Mouse (Mus musculus): ENCODE data around the gene Hist1h2ac. TPM values are rescaled to one million over a fixed set of nuclear protein-coding genes. Genes with fewer than 3 reads are reported as not detected.

The Hist1h2ac gene
- polyA plus RNA-seq (2017; shearing (Covaris generic)) = 0.23 TPM

GRCm38 (mm10) chr13:23683755-23684281 lies at the start of gene Hist1h2ac, which contains the start of gene Hist1h2bc:
TSS of gene Hist1h2ac (minus strand) at chr13:23683948.
TSS of gene Hist1h2bc (plus strand) at chr13:23684199.

GRCm38 (mm10) chr13:23710374-23711089 lies 26.8 kb upstream of the Hist1h2ac start, which contains the start of gene Hfe:
TSS of gene Hfe (minus strand) at chr13:23710854.

GRCm38 (mm10) chr13:23698300-23698693 lies 14.5 kb upstream of the Hist1h2ac start, which contains the start of gene Hist1h4c:
TSS of gene Hist1h4c (minus strand) at chr13:23698454.

GRCm38 (mm10) chr13:23695514-23695913 lies 11.8 kb upstream of the Hist1h2ac start, which contains the start of gene Hist1h1t:
TSS of gene Hist1h1t (plus strand) at chr13:23695814.

Other genes with a start within 250 kb of the Hist1h2ac start
- not detected for gene Btn1a1, start 218.0 kb downstream of the Hist1h2ac start, polyA plus RNA-seq (2017; shearing (Covaris generic))
- gene Btn2a2, start 195.1 kb downstream of the Hist1h2ac start, polyA plus RNA-seq (2017; shearing (Covaris generic)) = not detected
- gene Hist1h4h, start 152.9 kb downstream of the Hist1h2ac start, polyA plus RNA-seq (2017; shearing (Covaris generic)) = 4.6 TPM
- gene Hist1h2af, start 150.0 kb downstream of the Hist1h2ac start, polyA plus RNA-seq (2017; shearing (Covaris generic)) = not detected
- gene Hist1h3g, start 148.5 kb downstream of the Hist1h2ac start, polyA plus RNA-seq (2017; shearing (Covaris generic)) = not detected
- 0.29 TPM for gene Hist1h2bh, start 140.6 kb downstream of the Hist1h2ac start, polyA plus RNA-seq (2017; shearing (Covaris generic))
- 0.24 TPM for gene Hist1h3f, start 139.9 kb downstream of the Hist1h2ac start, polyA plus RNA-seq (2017; shearing (Covaris generic))
- gene Hist1h4f, start 132.3 kb downstream of the Hist1h2ac start, polyA plus RNA-seq (2017; shearing (Covaris generic)) = not detected
- 0.40 TPM for gene Hist1h1d, start 130.7 kb downstream of the Hist1h2ac start, polyA plus RNA-seq (2017; shearing (Covaris generic))
- 0.90 TPM for gene Hist1h3e, start 121.6 kb downstream of the Hist1h2ac start, polyA plus RNA-seq (2017; shearing (Covaris generic))
- 1.6 TPM for gene Hist1h2ae, start 112.7 kb downstream of the Hist1h2ac start, polyA plus RNA-seq (2017; shearing (Covaris generic))
- 2.2 TPM for gene Hist1h2bg, start 112.6 kb downstream of the Hist1h2ac start, polyA plus RNA-seq (2017; shearing (Covaris generic))
- 1.3 TPM for gene Hist1h2bf, start 109.8 kb downstream of the Hist1h2ac start, polyA plus RNA-seq (2017; shearing (Covaris generic))
- gene Hist1h2ad, start 109.6 kb downstream of the Hist1h2ac start, polyA plus RNA-seq (2017; shearing (Covaris generic)) = not detected
- not detected for gene Hist1h3d, start 108.2 kb downstream of the Hist1h2ac start, polyA plus RNA-seq (2017; shearing (Covaris generic))
- gene Hist1h4d, start 102.3 kb downstream of the Hist1h2ac start, polyA plus RNA-seq (2017; shearing (Covaris generic)) = 32.4 TPM
- gene Hist1h2be, start 62.8 kb downstream of the Hist1h2ac start, polyA plus RNA-seq (2017; shearing (Covaris generic)) = 5.6 TPM
- gene Hist1h1e, start 61.4 kb downstream of the Hist1h2ac start, polyA plus RNA-seq (2017; shearing (Covaris generic)) = 16.6 TPM
- gene Hist1h2bc, start 251 bp upstream of the Hist1h2ac start, polyA plus RNA-seq (2017; shearing (Covaris generic)) = 8.8 TPM
- gene Hist1h1t, start 11.9 kb upstream of the Hist1h2ac start, polyA plus RNA-seq (2017; shearing (Covaris generic)) = not detected
- 2.7 TPM for gene Hist1h4c, start 14.5 kb upstream of the Hist1h2ac start, polyA plus RNA-seq (2017; shearing (Covaris generic))
- 2.8 TPM for gene Hfe, start 26.9 kb upstream of the Hist1h2ac start, polyA plus RNA-seq (2017; shearing (Covaris generic))
- 17.4 TPM for gene Hist1h1c, start 54.9 kb upstream of the Hist1h2ac start, polyA plus RNA-seq (2017; shearing (Covaris generic))
- gene Hist1h3c, start 61.7 kb upstream of the Hist1h2ac start, polyA plus RNA-seq (2017; shearing (Covaris generic)) = 0.50 TPM
- gene Hist1h2bb, start 62.8 kb upstream of the Hist1h2ac start, polyA plus RNA-seq (2017; shearing (Covaris generic)) = 2.5 TPM
- 0.79 TPM for gene Hist1h2ab, start 67.2 kb upstream of the Hist1h2ac start, polyA plus RNA-seq (2017; shearing (Covaris generic))
- not detected for gene Hist1h3b, start 68.3 kb upstream of the Hist1h2ac start, polyA plus RNA-seq (2017; shearing (Covaris generic))
- gene Hist1h4b, start 73.1 kb upstream of the Hist1h2ac start, polyA plus RNA-seq (2017; shearing (Covaris generic)) = 11.3 TPM
- not detected for gene Hist1h4a, start 77.3 kb upstream of the Hist1h2ac start, polyA plus RNA-seq (2017; shearing (Covaris generic))
- gene Hist1h3a, start 78.4 kb upstream of the Hist1h2ac start, polyA plus RNA-seq (2017; shearing (Covaris generic)) = 1.9 TPM
- 0.95 TPM for gene Hist1h1a, start 79.7 kb upstream of the Hist1h2ac start, polyA plus RNA-seq (2017; shearing (Covaris generic))
- gene Trim38, start 86.0 kb upstream of the Hist1h2ac start, polyA plus RNA-seq (2017; shearing (Covaris generic)) = not detected
- gene Slc17a2, start 123.0 kb upstream of the Hist1h2ac start, polyA plus RNA-seq (2017; shearing (Covaris generic)) = not detected
- gene Slc17a3, start 155.5 kb upstream of the Hist1h2ac start, polyA plus RNA-seq (2017; shearing (Covaris generic)) = not detected
- not detected for gene Slc17a1, start 183.8 kb upstream of the Hist1h2ac start, polyA plus RNA-seq (2017; shearing (Covaris generic))
- not detected for gene Slc17a4, start 231.1 kb upstream of the Hist1h2ac start, polyA plus RNA-seq (2017; shearing (Covaris generic))

All from inflammation-experienced regulatory T-cells, adult 16 weeks (primary cell).